Mouse (Mus musculus) midbrain, embryonic 13.5 days (tissue): Measurements from ENCODE around the gene Tshz2. TPM values are rescaled to one million over a fixed set of nuclear protein-coding genes. Genes with fewer than 3 reads are reported as not detected.

ENCODE experiments used
- ATAC-seq: fragments of 200-750 bp; cut with Nextera tagmentation; 2 replicates; pipeline ENCODE4 v1.8.0; 2017; ENCODE audit warnings: mild to moderate bottlenecking, moderate TSS enrichment, moderate library complexity
- H3K27ac ChIP-seq: fragments of 300-500 bp; sonication (generic); 2 replicates; pipeline ENCODE4 v1.5.1; 2015; ENCODE audit warnings: inconsistent platforms, mild to moderate bottlenecking, moderate library complexity
- H3K27me3 ChIP-seq: fragments of 300-500 bp; sonication (generic); 2 replicates; pipeline ENCODE4 v1.6.1; 2015; ENCODE audit warnings: mild to moderate bottlenecking, inconsistent platforms
- H3K36me3 ChIP-seq: fragments of 300-500 bp; sonication (generic); 2 replicates; pipeline ENCODE4 v1.6.1; 2015; ENCODE audit warnings: mild to moderate bottlenecking, inconsistent platforms
- H3K4me1 ChIP-seq: fragments of 300-500 bp; sonication (generic); replicated peaks from 2 replicates; pipeline ENCODE4 v1.6.1; 2015; ENCODE audit warnings: inconsistent platforms
- H3K4me2 ChIP-seq: fragments of 300-500 bp; sonication (generic); replicated peaks from 2 replicates; pipeline ENCODE4 v1.6.1; 2015; ENCODE audit warnings: moderate library complexity, mild to moderate bottlenecking, inconsistent platforms
- H3K4me3 ChIP-seq: fragments of 300-500 bp; sonication (generic); replicated peaks from 2 replicates; pipeline ENCODE4 v1.5.1; 2015; ENCODE audit warnings: mild to moderate bottlenecking, inconsistent platforms
- H3K9ac ChIP-seq: fragments of 300-500 bp; sonication (generic); replicated peaks from 2 replicates; pipeline ENCODE4 v1.6.1; 2015; ENCODE audit warnings: mild to moderate bottlenecking, inconsistent platforms
- H3K9me3 ChIP-seq: fragments of 300-500 bp; sonication (generic); 2 replicates; pipeline ENCODE4 v1.6.1; 2016; ENCODE audit warnings: mild to moderate bottlenecking, inconsistent platforms
- WGBS: fragments of 180-500 bp; shearing (Covaris S2); methylation state at CpG from one replicate; pipeline ENCODE4 v1.1.7; 2015; 5-methylcytosine and 5-hydroxymethylcytosine counted together
- polyA plus RNA-seq: library from polyadenylated mRNA; unstranded; fragments of >200 nt; fragmentation: Nextera tagmentation; extraction: Ambion mirVana; gene quantifications from 2 replicates; pipeline ENCODE4 v1.2.1, GENCODE M21; 2015

Gene Tshz2
- polyA plus RNA-seq, 1 experiment from 2014 or later = 13.1 TPM

GRCm38 (mm10) chr2:169804380-169804779 lies 171.6 kb downstream of the Tshz2 start:
- Histone ChIP-seq H3K36me3 (no peaks in the 10 kb centered on the region), H3K4me2 (no peak overlapping the region), H3K27ac (no peak overlapping the region), H3K9me3 (no peaks in the 10 kb centered on the region), H3K9ac (no peak overlapping the region), H3K4me3 (no peak overlapping the region), H3K4me1 (no peaks in the 10 kb centered on the region), H3K27me3 (no peaks in the 10 kb centered on the region)
- 76% methylated on average over 5 of the region's 5 CpGs for WGBS
- ATAC-seq = no peak

- no peaks in the 10 kb centered on the region for H3K9me3 ChIP-seq
- ATAC-seq = no peak
- H3K27ac ChIP-seq = no peak overlapping the region
- 90% methylated on average over 12 of the region's 12 CpGs for WGBS
- no peaks in the 10 kb centered on the region for H3K36me3 ChIP-seq
- no peak overlapping the region for H3K4me3 ChIP-seq
- no peaks in the 10 kb centered on the region for H3K4me1 ChIP-seq
- no peak overlapping the region for H3K4me2 ChIP-seq
- no peak overlapping the region for H3K9ac ChIP-seq
- no peaks in the 10 kb centered on the region for H3K27me3 ChIP-seq
Measured at GRCm38 (mm10) chr2:169805545-169805944, 172.7 kb downstream of the Tshz2 start.

GRCm38 (mm10) chr2:169811589-169811988 lies 178.8 kb downstream of the Tshz2 start:
- Histone ChIP-seq H3K9ac (no peak overlapping the region), H3K27ac (no peak overlapping the region), H3K27me3 (no peaks in the 10 kb centered on the region), H3K4me1 (peaks cover 21% of the 10 kb centered on the region), H3K4me3 (no peak overlapping the region), H3K9me3 (no peaks in the 10 kb centered on the region), H3K4me2 (no peak overlapping the region), H3K36me3 (no peaks in the 10 kb centered on the region)
- 76% methylated on average over 5 of the region's 5 CpGs for WGBS
- no peak for ATAC-seq

- H3K4me2 ChIP-seq = no peak overlapping the region
- H3K9ac ChIP-seq = no peak overlapping the region
- 87% methylated on average over 8 of the region's 8 CpGs for WGBS
- H3K36me3 ChIP-seq = no peaks in the 10 kb centered on the region
- ATAC-seq = no peak
- no peak overlapping the region for H3K27ac ChIP-seq
- no peaks in the 10 kb centered on the region for H3K9me3 ChIP-seq
- peaks cover 21% of the 10 kb centered on the region for H3K4me1 ChIP-seq
- H3K4me3 ChIP-seq = no peak overlapping the region
- H3K27me3 ChIP-seq = no peaks in the 10 kb centered on the region
Measured at GRCm38 (mm10) chr2:169812055-169812454, 179.2 kb downstream of the Tshz2 start.

GRCm38 (mm10) chr2:169812940-169813339 lies 180.1 kb downstream of the Tshz2 start:
- no peak overlapping the region for H3K9ac ChIP-seq
- ATAC-seq = no peak
- no peak overlapping the region for H3K4me3 ChIP-seq
- H3K9me3 ChIP-seq = no peaks in the 10 kb centered on the region
- WGBS = 93% methylated on average over 7 of the region's 7 CpGs
- H3K4me2 ChIP-seq = no peak overlapping the region
- H3K4me1 ChIP-seq = peaks cover 21% of the 10 kb centered on the region
- no peaks in the 10 kb centered on the region for H3K36me3 ChIP-seq
- no peak overlapping the region for H3K27ac ChIP-seq
- H3K27me3 ChIP-seq = no peaks in the 10 kb centered on the region

GRCm38 (mm10) chr2:169814351-169814750 lies 181.5 kb downstream of the Tshz2 start:
- no peaks in the 10 kb centered on the region for H3K27me3 ChIP-seq
- H3K9ac ChIP-seq = no peak overlapping the region
- H3K4me2 ChIP-seq = no peak overlapping the region
- H3K27ac ChIP-seq = peak overlapping the region; percentile 2; the same call in 1 of the 2 replicates
- 68% methylated on average over 3 of the region's 3 CpGs for WGBS
- peaks cover 21% of the 10 kb centered on the region for H3K4me1 ChIP-seq
- no peaks in the 10 kb centered on the region for H3K9me3 ChIP-seq
- no peak for ATAC-seq
- no peaks in the 10 kb centered on the region for H3K36me3 ChIP-seq
- H3K4me3 ChIP-seq = no peak overlapping the region

- no peak overlapping the region for H3K4me3 ChIP-seq
- H3K4me2 ChIP-seq = no peak overlapping the region
- H3K27me3 ChIP-seq = no peaks in the 10 kb centered on the region
- H3K4me1 ChIP-seq = peaks cover 21% of the 10 kb centered on the region
- WGBS = 53% methylated on average over 10 of the region's 10 CpGs
- H3K27ac ChIP-seq = peak overlapping the region; percentile 2; the same call in 1 of the 2 replicates
- ATAC-seq = peak; percentile 55; the same call in 1 of the 2 replicates
- no peak overlapping the region for H3K9ac ChIP-seq
- H3K36me3 ChIP-seq = no peaks in the 10 kb centered on the region
- H3K9me3 ChIP-seq = no peaks in the 10 kb centered on the region
Measured at GRCm38 (mm10) chr2:169814757-169815156, 181.9 kb downstream of the Tshz2 start.

- H3K4me3 ChIP-seq = no peak overlapping the region
- no peaks in the 10 kb centered on the region for H3K4me1 ChIP-seq
- no peaks in the 10 kb centered on the region for H3K27me3 ChIP-seq
- H3K36me3 ChIP-seq = no peaks in the 10 kb centered on the region
- WGBS = 90% methylated on average over 9 of the region's 9 CpGs
- no peak overlapping the region for H3K9ac ChIP-seq
- no peaks in the 10 kb centered on the region for H3K9me3 ChIP-seq
- no peak for ATAC-seq
- no peak overlapping the region for H3K4me2 ChIP-seq
- no peak overlapping the region for H3K27ac ChIP-seq
Measured at GRCm38 (mm10) chr2:169821021-169821441, 188.2 kb downstream of the Tshz2 start.

GRCm38 (mm10) chr2:169825908-169826307 lies 193.1 kb downstream of the Tshz2 start:
- no peaks in the 10 kb centered on the region for H3K27me3 ChIP-seq
- no peak overlapping the region for H3K4me2 ChIP-seq
- H3K27ac ChIP-seq = no peak overlapping the region
- WGBS = 84% methylated on average over 12 of the region's 12 CpGs
- H3K9ac ChIP-seq = no peak overlapping the region; the same call in 1 of the 2 replicates
- no peaks in the 10 kb centered on the region for H3K9me3 ChIP-seq
- 0 out of 2 replicates have a peak, but pooled peaks cover 4% of the 10 kb centered on the region for H3K4me1 ChIP-seq
- no peak overlapping the region for H3K4me3 ChIP-seq
- H3K36me3 ChIP-seq = no peaks in the 10 kb centered on the region
- no peak for ATAC-seq

GRCm38 (mm10) chr2:169826316-169826715 lies 193.5 kb downstream of the Tshz2 start:
- Histone ChIP-seq H3K9ac (no peak overlapping the region), H3K4me1 (0 out of 2 replicates have a peak, but pooled peaks cover 4% of the 10 kb centered on the region), H3K27me3 (no peaks in the 10 kb centered on the region), H3K9me3 (no peaks in the 10 kb centered on the region), H3K4me3 (no peak overlapping the region), H3K27ac (no peak overlapping the region), H3K36me3 (no peaks in the 10 kb centered on the region), H3K4me2 (no peak overlapping the region)
- WGBS = 63% methylated on average over 15 of the region's 15 CpGs
- no peak for ATAC-seq

- Histone ChIP-seq H3K4me2 (no peak overlapping the region), H3K36me3 (no peaks in the 10 kb centered on the region), H3K9me3 (no peaks in the 10 kb centered on the region), H3K9ac (no peak overlapping the region), H3K4me3 (no peak overlapping the region), H3K4me1 (0 out of 2 replicates have a peak, but pooled peaks cover 4% of the 10 kb centered on the region), H3K27me3 (no peaks in the 10 kb centered on the region), H3K27ac (no peak overlapping the region)
- WGBS = 84% methylated on average over 8 of the region's 8 CpGs
- no peak for ATAC-seq
Measured at GRCm38 (mm10) chr2:169826833-169827232, 194.0 kb downstream of the Tshz2 start.

- no peak overlapping the region for H3K27ac ChIP-seq
- H3K4me2 ChIP-seq = no peak overlapping the region
- 94% methylated on average over 12 of the region's 12 CpGs for WGBS
- no peaks in the 10 kb centered on the region for H3K9me3 ChIP-seq
- H3K4me3 ChIP-seq = no peak overlapping the region
- no peak for ATAC-seq
- H3K27me3 ChIP-seq = no peaks in the 10 kb centered on the region
- no peaks in the 10 kb centered on the region for H3K36me3 ChIP-seq
- no peak overlapping the region for H3K9ac ChIP-seq
- no peaks in the 10 kb centered on the region for H3K4me1 ChIP-seq
Measured at GRCm38 (mm10) chr2:169832184-169832583, 199.4 kb downstream of the Tshz2 start.

GRCm38 (mm10) chr2:169833638-169834037 lies 200.8 kb downstream of the Tshz2 start:
- H3K4me1 ChIP-seq = no peaks in the 10 kb centered on the region
- no peak overlapping the region for H3K9ac ChIP-seq
- H3K36me3 ChIP-seq = no peaks in the 10 kb centered on the region
- WGBS = 68% methylated on average over 9 of the region's 9 CpGs
- H3K9me3 ChIP-seq = no peaks in the 10 kb centered on the region
- no peak overlapping the region for H3K27ac ChIP-seq
- ATAC-seq = no peak
- H3K4me2 ChIP-seq = no peak overlapping the region
- H3K27me3 ChIP-seq = no peaks in the 10 kb centered on the region
- no peak overlapping the region for H3K4me3 ChIP-seq
